Mouse (Mus musculus) regulatory T cell (primary cell): ENCODE measurements around the gene Saal1.
"Not testable (repeated sequence)": the region's sequence is repeated elsewhere in the genome, so short reads cannot be mapped to it uniquely, and the experiment has no call there.

Experiments used
- in situ Hi-C: fragments of 300-600 bp; cut with MboI, MseI; formaldehyde crosslinking; loops from one replicate; pipeline ENCODE4 v1.15.1; 2025; ENCODE audit warnings: high pct_unique_total_duplicates

Gene Saal1

GRCm38 (mm10) chr7:46696754-46697153 lies 13.7 kb downstream of the Saal1 start:
- in situ Hi-C loops = no loop called here

GRCm38 (mm10) chr7:46686827-46687226 lies 23.7 kb downstream of the Saal1 start:
- in situ Hi-C loops = no loop called here

- in situ Hi-C loops = no loop called here
These were observed 29.7 kb downstream of the Saal1 start for GRCm38 (mm10) chr7:46680732-46681131.

GRCm38 (mm10) chr7:46679044-46679443 lies 31.4 kb downstream of the Saal1 start:
- in situ Hi-C loops = not testable (repeated sequence)

GRCm38 (mm10) chr7:46678417-46678816 lies 32.1 kb downstream of the Saal1 start:
- in situ Hi-C loops = no loop called here

GRCm38 (mm10) chr7:46676808-46677360 lies 33.6 kb downstream of the Saal1 start:
- in situ Hi-C loops = no loop called here

GRCm38 (mm10) chr7:46675886-46676285 lies 34.6 kb downstream of the Saal1 start:
- in situ Hi-C loops = no loop called here

GRCm38 (mm10) chr7:46675061-46675460 lies 35.4 kb downstream of the Saal1 start:
- in situ Hi-C loops = no loop called here

- in situ Hi-C loops = no loop called here
These were observed 38.3 kb downstream of the Saal1 start, which contains the start of gene Tph1 for GRCm38 (mm10) chr7:46672160-46672672. Tph1 (minus strand) TSS chr7:46672537.

GRCm38 (mm10) chr7:46667256-46667655 lies 43.2 kb downstream of the Saal1 start:
- in situ Hi-C loops = no loop called here

GRCm38 (mm10) chr7:46665236-46665635 lies 45.2 kb downstream of the Saal1 start:
- in situ Hi-C loops = no loop called here

GRCm38 (mm10) chr7:46661591-46662090 lies 48.8 kb downstream of the Saal1 start:
- in situ Hi-C loops = no loop called here

- in situ Hi-C loops = no loop called here
These were observed 58.2 kb downstream of the Saal1 start for GRCm38 (mm10) chr7:46652279-46652678.

- in situ Hi-C loops = not testable (repeated sequence)
These were observed 60.2 kb downstream of the Saal1 start for GRCm38 (mm10) chr7:46650231-46650630.

- in situ Hi-C loops = no loop called here
These were observed 61.9 kb downstream of the Saal1 start for GRCm38 (mm10) chr7:46648431-46649140.

- in situ Hi-C loops = no loop called here
These were observed 67.3 kb downstream of the Saal1 start for GRCm38 (mm10) chr7:46643172-46643571.

GRCm38 (mm10) chr7:46640062-46640461 lies 70.4 kb downstream of the Saal1 start:
- in situ Hi-C loops = no loop called here

- in situ Hi-C loops = no loop called here
These were observed 70.8 kb downstream of the Saal1 start, which contains the start of gene Sergef for GRCm38 (mm10) chr7:46639692-46640031. Sergef (minus strand) TSS chr7:46639807.

- in situ Hi-C loops = no loop called here
These were observed 71.4 kb downstream of the Saal1 start for GRCm38 (mm10) chr7:46638889-46639691.
